Mouse (Mus musculus): ENCODE measurements around the gene Wdfy3. TPM values are rescaled to one million over a fixed set of nuclear protein-coding genes. Genes with fewer than 3 reads are reported as not detected.

Gene Wdfy3
- polyA plus RNA-seq, 1 experiment from 2014 or later: 17.2 TPM

GRCm38 (mm10) chr5:102010961-102011360, 58.8 kb downstream of the Wdfy3 start:
- Histone ChIP-seq H3K36me3 (replicated peaks) (peaks cover 74% of the 10 kb centered on the region), H3K4me1 (no peaks in the 10 kb centered on the region), H3K27ac (replicated peaks) (no peak overlapping the region), H3K27me3 (replicated peaks; ENCODE audit: low read depth, poor library complexity, severe bottlenecking) (no peaks in the 10 kb centered on the region), H3K4me3 (no peak overlapping the region), H3K9me3 (no peaks in the 10 kb centered on the region)
- whole genome bisulfite sequencing: 91% methylated on average over 2 of the region's 2 CpGs
- no peak for DNase-seq (ENCODE audit: low spot score)

- Histone ChIP-seq H3K4me1 (no peaks in the 10 kb centered on the region), H3K4me3 (no peak overlapping the region), H3K27me3 (replicated peaks; ENCODE audit: low read depth, poor library complexity, severe bottlenecking) (no peaks in the 10 kb centered on the region), H3K27ac (replicated peaks) (no peak overlapping the region), H3K36me3 (replicated peaks) (peaks cover 71% of the 10 kb centered on the region), H3K9me3 (no peaks in the 10 kb centered on the region)
- 80% methylated on average over 6 of the region's 6 CpGs for WGBS
- no peak for DNase-seq (ENCODE audit: low spot score)
These were observed 60.1 kb downstream of the Wdfy3 start for GRCm38 (mm10) chr5:102009606-102010005.

GRCm38 (mm10) chr5:102008712-102009111, 61.0 kb downstream of the Wdfy3 start:
- WGBS: 88% methylated on average over 7 of the region's 7 CpGs

GRCm38 (mm10) chr5:102006218-102006941, 63.3 kb downstream of the Wdfy3 start:
- no peak overlapping the region for H3K4me3 ChIP-seq
- H3K27me3 ChIP-seq (replicated peaks; ENCODE audit: low read depth, poor library complexity, severe bottlenecking): no peaks in the 10 kb centered on the region
- no peaks in the 10 kb centered on the region for H3K9me3 ChIP-seq
- WGBS: 93% methylated on average over 6 of the region's 6 CpGs
- no peak overlapping the region for H3K27ac ChIP-seq (replicated peaks)
- H3K4me1 ChIP-seq: no peaks in the 10 kb centered on the region
- no peak for DNase-seq (ENCODE audit: low spot score)
- H3K36me3 ChIP-seq (replicated peaks): peaks cover 52% of the 10 kb centered on the region

More at GRCm38 (mm10) chr5:102008712-102009111, 61.0 kb downstream of the Wdfy3 start:
- Histone ChIP-seq H3K9me3 (no peaks in the 10 kb centered on the region), H3K27me3 (replicated peaks; ENCODE audit: low read depth, poor library complexity, severe bottlenecking) (no peaks in the 10 kb centered on the region), H3K4me1 (no peaks in the 10 kb centered on the region), H3K4me3 (no peak overlapping the region), H3K36me3 (replicated peaks) (peaks cover 62% of the 10 kb centered on the region), H3K27ac (replicated peaks) (no peak overlapping the region)
- DNase-seq (ENCODE audit: low spot score): no peak

- Histone ChIP-seq H3K36me3 (replicated peaks) (peaks cover 42% of the 10 kb centered on the region), H3K27ac (replicated peaks) (no peak overlapping the region), H3K27me3 (replicated peaks; ENCODE audit: low read depth, poor library complexity, severe bottlenecking) (no peaks in the 10 kb centered on the region), H3K9me3 (no peaks in the 10 kb centered on the region), H3K4me3 (no peak overlapping the region), H3K4me1 (peaks cover 5% of the 10 kb centered on the region; the same call in 1 of the 2 replicates)
- 82% methylated on average over 3 of the region's 3 CpGs for WGBS
- no peak for DNase-seq (ENCODE audit: low spot score)
These were observed 66.3 kb downstream of the Wdfy3 start for GRCm38 (mm10) chr5:102003371-102003770.

GRCm38 (mm10) chr5:102001026-102001425, 68.7 kb downstream of the Wdfy3 start:
- H3K27ac ChIP-seq (replicated peaks): no peak overlapping the region
- H3K27me3 ChIP-seq (replicated peaks; ENCODE audit: low read depth, poor library complexity, severe bottlenecking): no peaks in the 10 kb centered on the region
- no peaks in the 10 kb centered on the region for H3K9me3 ChIP-seq
- 89% methylated on average over 8 of the region's 8 CpGs for WGBS
- DNase-seq (ENCODE audit: low spot score): no peak
- peaks cover 5% of the 10 kb centered on the region; the same call in 1 of the 2 replicates for H3K4me1 ChIP-seq
- H3K36me3 ChIP-seq (replicated peaks): peaks cover 37% of the 10 kb centered on the region
- no peak overlapping the region for H3K4me3 ChIP-seq

- no peaks in the 10 kb centered on the region for H3K9me3 ChIP-seq
- no peak overlapping the region; the same call in 1 of the 2 replicates for H3K27ac ChIP-seq (replicated peaks)
- no peaks in the 10 kb centered on the region for H3K27me3 ChIP-seq (replicated peaks; ENCODE audit: low read depth, poor library complexity, severe bottlenecking)
- peaks cover 34% of the 10 kb centered on the region for H3K36me3 ChIP-seq (replicated peaks)
- peaks cover 8% of the 10 kb centered on the region; the same call in 1 of the 2 replicates for H3K4me1 ChIP-seq
- no peak overlapping the region for H3K4me3 ChIP-seq
- no peak for DNase-seq (ENCODE audit: low spot score)
- WGBS: 64% methylated on average over 6 of the region's 6 CpGs
These were observed 70.8 kb downstream of the Wdfy3 start for GRCm38 (mm10) chr5:101998971-101999370.

- Histone ChIP-seq H3K9me3 (no peaks in the 10 kb centered on the region), H3K4me1 (peaks cover 10% of the 10 kb centered on the region; the same call in 1 of the 2 replicates), H3K36me3 (replicated peaks) (peaks cover 31% of the 10 kb centered on the region), H3K27ac (replicated peaks) (no peak overlapping the region), H3K27me3 (replicated peaks; ENCODE audit: low read depth, poor library complexity, severe bottlenecking) (no peaks in the 10 kb centered on the region), H3K4me3 (no peak overlapping the region)
- DNase-seq (ENCODE audit: low spot score): no peak
- WGBS: 91% methylated on average over 11 of the region's 11 CpGs
These were observed 73.5 kb downstream of the Wdfy3 start for GRCm38 (mm10) chr5:101996036-101996735.

GRCm38 (mm10) chr5:101995451-101995995, 74.2 kb downstream of the Wdfy3 start:
- Histone ChIP-seq H3K27me3 (replicated peaks; ENCODE audit: low read depth, poor library complexity, severe bottlenecking) (no peaks in the 10 kb centered on the region), H3K4me3 (no peak overlapping the region), H3K36me3 (replicated peaks) (peaks cover 31% of the 10 kb centered on the region), H3K9me3 (no peaks in the 10 kb centered on the region), H3K27ac (replicated peaks) (no peak overlapping the region), H3K4me1 (peaks cover 14% of the 10 kb centered on the region)
- no peak for DNase-seq (ENCODE audit: low spot score)
- WGBS: 79% methylated on average over 3 of the region's 3 CpGs

- 62% methylated on average over 5 of the region's 5 CpGs for WGBS
- peaks cover 16% of the 10 kb centered on the region for H3K4me1 ChIP-seq
These were observed 75.7 kb downstream of the Wdfy3 start for GRCm38 (mm10) chr5:101993996-101994395.

GRCm38 (mm10) chr5:101992969-101993670, 76.6 kb downstream of the Wdfy3 start:
- WGBS: 92% methylated on average over 7 of the region's 7 CpGs
- H3K4me1 ChIP-seq: peaks cover 15% of the 10 kb centered on the region
- H3K9me3 ChIP-seq: no peaks in the 10 kb centered on the region
- no peaks in the 10 kb centered on the region for H3K27me3 ChIP-seq (replicated peaks; ENCODE audit: low read depth, poor library complexity, severe bottlenecking)
- no peak overlapping the region for H3K27ac ChIP-seq (replicated peaks)
- H3K4me3 ChIP-seq: no peak overlapping the region
- peaks cover 30% of the 10 kb centered on the region for H3K36me3 ChIP-seq (replicated peaks)
- DNase-seq (ENCODE audit: low spot score): no peak

More at GRCm38 (mm10) chr5:101993996-101994395, 75.7 kb downstream of the Wdfy3 start:
- DNase-seq (ENCODE audit: low spot score): no peak
- H3K36me3 ChIP-seq (replicated peaks): peaks cover 28% of the 10 kb centered on the region
- no peak overlapping the region for H3K4me3 ChIP-seq
- no peaks in the 10 kb centered on the region for H3K9me3 ChIP-seq
- H3K27me3 ChIP-seq (replicated peaks; ENCODE audit: low read depth, poor library complexity, severe bottlenecking): no peaks in the 10 kb centered on the region
- no peak overlapping the region for H3K27ac ChIP-seq (replicated peaks)

GRCm38 (mm10) chr5:101990298-101990845, 79.3 kb downstream of the Wdfy3 start:
- Histone ChIP-seq H3K27me3 (replicated peaks; ENCODE audit: low read depth, poor library complexity, severe bottlenecking) (no peaks in the 10 kb centered on the region), H3K4me3 (no peak overlapping the region), H3K36me3 (replicated peaks) (peaks cover 7% of the 10 kb centered on the region; the same call in 1 of the 2 replicates), H3K27ac (replicated peaks) (no peak overlapping the region), H3K9me3 (no peaks in the 10 kb centered on the region), H3K4me1 (peaks cover 15% of the 10 kb centered on the region)
- DNase-seq (ENCODE audit: low spot score): no peak
- 84% methylated on average over 7 of the region's 7 CpGs for WGBS
